Mouse (Mus musculus) gastrocnemius, postnatal 4 days (tissue): ENCODE data around the gene I0C0044D17Rik. TPM values are rescaled to one million over a fixed set of nuclear protein-coding genes. Genes with fewer than 3 reads are reported as not detected.
A peak's percentile ranks its signal among the peaks of the same experiment; 100 is the strongest.

Source experiments
- DNase-seq, 2 experiments: peaks; one replicate each; pipeline ENCODE4 v3.0.0; 2021 to 2022; ENCODE audit warnings: low spot score in 2 of 2, mixed read lengths in 2 of 2
- total RNA-seq, 2 experiments: library from RNA; stranded (reverse); gene quantifications; 2 replicates each; pipeline ENCODE4 v1.2.3; 2021

I0C0044D17Rik gene
- total RNA-seq, 2 experiments from 2014 or later: not detected

DNA sequence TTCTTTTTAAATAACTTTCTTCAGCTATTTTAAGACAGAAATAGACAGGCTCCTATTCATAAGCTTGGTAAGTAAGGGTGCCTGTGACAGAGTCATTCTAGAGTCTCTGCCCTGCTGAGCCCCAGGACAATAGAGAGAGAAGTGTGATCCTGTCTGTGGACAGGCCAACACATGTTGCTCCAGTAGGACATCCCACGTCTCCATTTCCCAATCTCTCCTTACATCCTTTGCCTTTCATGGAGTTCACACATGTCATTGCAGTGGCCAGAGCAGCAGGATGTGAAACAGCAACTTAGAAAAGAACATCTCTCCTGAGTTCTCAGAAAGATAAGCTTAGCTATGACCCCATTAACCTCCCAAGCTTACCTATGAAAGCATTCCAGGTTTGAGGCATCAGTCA, 8.1 kb upstream of the I0C0044D17Rik start:
- no peak for DNase-seq

DNA sequence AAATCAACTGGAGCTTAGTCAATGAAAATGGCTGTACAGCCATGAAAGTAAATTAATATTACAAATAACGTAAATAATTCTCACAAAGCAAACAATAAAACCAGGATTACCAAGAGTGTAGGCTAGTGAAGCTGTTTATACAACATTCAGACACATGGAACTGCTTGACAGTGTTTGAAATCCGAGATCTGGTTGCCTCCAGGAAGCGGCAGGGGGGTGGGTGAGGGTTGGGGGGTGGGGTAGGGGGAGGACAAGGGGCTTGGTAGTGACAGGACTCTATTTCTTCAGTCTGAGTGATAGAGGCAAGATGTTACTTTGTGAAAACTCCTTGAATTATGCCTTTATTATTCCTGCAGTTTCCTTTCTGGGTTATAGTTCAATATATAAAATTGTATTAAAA, 3.1 kb upstream of the I0C0044D17Rik start:
- no peak for DNase-seq

DNA sequence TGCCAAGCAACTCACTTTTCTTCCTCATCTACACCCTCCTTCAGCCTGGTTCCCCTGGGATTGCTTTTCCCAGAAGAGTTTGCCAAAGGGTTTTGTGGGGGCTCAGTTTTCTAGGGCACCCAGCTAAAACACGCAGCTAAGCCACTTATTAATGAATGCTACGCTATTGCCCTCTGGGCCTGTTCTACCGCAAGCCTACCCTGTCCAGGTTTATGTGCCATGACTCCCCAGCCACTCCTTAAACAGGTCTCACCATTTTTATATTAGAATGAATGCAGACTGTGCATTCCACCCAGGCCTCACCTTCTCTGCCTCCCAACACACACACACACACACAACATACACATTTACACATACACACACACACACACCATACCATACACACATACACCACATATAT, 593 bp downstream of the I0C0044D17Rik start:
- DNase-seq: no peak

DNA sequence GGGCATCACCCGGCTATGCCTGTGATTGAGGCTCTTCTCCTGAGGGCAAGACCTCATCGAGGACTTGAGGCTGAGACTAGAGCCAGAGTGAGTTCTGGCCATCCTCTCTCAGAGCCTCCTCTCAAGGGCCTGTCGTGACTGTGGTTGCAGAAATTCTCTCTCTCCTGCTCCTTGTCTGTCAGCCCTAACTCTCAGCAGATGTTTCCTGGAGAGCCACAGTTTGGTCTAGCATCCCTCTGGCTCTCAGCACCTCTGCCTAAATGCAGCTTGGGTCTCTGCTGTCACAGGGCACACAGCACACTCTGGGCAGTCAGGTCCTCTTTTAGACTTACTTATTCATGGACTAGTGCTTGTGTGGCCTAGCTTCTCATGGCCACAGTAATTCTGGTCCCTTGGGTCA, 1.2 kb downstream of the I0C0044D17Rik start:
- no peak for DNase-seq

DNA sequence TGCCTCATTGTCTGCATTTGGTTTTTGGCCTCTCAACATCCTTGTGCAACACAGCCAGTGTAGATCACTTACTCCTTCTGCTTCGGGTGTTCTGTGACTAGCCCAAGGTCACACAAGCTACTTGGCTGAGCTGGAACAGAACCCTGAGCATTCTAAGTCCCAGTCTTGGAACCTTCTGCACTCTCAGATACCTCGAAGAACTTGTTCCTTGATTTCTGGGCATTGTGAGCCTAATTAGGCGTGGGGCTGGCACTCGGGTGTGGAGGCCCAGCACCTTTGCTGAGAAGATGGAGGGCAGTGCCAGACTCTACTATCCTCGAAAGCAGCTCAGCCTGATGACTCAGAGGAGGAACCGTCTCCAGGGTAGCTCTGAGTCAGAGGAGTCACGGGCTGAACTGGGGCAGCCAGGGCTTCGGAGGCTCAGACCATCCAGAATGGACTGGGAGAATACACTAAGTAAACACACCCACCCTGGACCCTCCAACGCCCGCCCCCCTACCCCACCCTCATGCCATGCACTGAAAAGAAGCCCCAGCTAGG, 4.4 kb downstream of the I0C0044D17Rik start:
- no peak for DNase-seq

GRCm38 (mm10) chr4:98817184-98817911, 6.3 kb downstream of the I0C0044D17Rik start, which contains the start of gene Kank4:
Gene Kank4, minus strand, starts transcription at chr4:98817537.
- peak; percentile 44 to 61 for DNase-seq

DNA sequence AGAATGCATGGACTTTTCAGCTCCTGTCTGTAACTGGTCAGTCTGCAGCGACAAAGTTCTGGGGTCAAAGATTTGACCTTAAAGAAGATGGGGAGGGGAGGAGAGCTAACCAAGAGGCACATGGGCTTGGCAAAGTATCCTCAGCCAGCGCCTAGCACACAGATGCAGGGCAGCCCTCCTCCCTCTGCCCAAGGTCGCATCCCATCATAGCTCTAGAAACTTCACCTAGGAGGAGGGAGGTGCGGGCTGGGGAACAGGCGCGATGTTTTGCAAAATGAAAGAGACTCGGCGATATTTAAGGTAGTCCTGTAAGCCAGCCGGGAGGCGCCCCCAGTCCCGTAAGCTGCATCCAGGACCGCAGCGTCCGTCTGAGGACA, 6.8 kb downstream of the I0C0044D17Rik start:
- no peak for DNase-seq

- no peak for DNase-seq
These were observed 17.3 kb downstream of the I0C0044D17Rik start for GRCm38 (mm10) chr4:98806306-98806705.

GRCm38 (mm10) chr4:98805291-98806048, 18.2 kb downstream of the I0C0044D17Rik start:
- DNase-seq: no peak

DNA sequence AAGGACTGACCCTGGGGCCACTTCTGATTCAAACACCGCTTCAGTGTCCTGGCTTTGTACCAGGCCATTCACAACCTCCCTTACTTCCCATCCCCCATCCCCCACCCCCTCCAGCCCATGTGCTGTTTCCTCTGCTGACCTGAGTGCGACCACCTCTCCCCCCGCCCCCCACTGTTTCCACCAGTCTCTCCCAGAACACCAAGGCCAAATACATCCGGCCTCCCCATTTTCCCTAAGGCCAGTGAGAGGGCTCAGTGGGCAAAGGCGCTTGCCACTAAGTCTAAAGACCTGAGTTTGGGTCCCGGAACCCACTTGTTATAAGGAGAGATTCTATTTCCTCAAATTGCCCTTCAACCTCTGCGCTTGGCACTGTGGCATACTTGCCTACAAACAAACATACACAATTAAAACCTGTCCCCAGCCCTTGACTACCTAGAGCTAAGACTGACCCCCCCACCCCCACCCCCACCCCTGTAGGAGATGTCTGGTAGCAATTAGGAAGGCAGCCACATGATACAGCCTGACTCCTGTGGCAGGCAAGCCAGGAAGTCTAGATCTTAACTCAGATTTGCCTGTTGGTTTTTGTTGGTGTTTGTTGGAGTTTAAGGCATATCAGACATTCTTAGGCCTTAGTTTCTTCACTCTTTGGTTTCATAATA, 19.0 kb downstream of the I0C0044D17Rik start:
- DNase-seq: no peak

- DNase-seq: no peak
These were observed 21.9 kb downstream of the I0C0044D17Rik start for GRCm38 (mm10) chr4:98801775-98802174.

- no peak for DNase-seq
These were observed 22.8 kb downstream of the I0C0044D17Rik start for GRCm38 (mm10) chr4:98800824-98801223.

GRCm38 (mm10) chr4:98796591-98797341, 26.9 kb downstream of the I0C0044D17Rik start:
- peak in 1 of 2 experiments; percentile 56 for DNase-seq

DNA sequence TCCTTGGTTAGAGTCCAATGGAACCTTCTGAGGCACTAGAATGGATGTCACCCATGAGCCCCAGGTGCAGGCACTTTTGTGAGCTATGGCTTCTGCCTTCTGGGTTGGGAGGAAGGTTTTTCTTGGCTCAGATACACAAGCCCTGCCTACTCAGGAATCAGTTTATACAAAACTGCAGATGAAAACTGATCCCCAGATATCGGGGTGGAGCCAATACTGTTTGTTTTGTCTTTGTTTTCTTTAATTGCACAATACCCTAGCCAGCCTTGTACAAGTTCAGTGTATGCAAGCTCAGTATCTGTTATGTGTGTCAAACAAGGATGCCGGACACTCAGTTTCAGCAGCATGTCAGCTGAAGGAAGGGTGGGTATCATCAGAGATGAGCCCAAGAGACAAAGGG, 28.4 kb downstream of the I0C0044D17Rik start:
- no peak for DNase-seq

- no peak for DNase-seq
These were observed 30.2 kb downstream of the I0C0044D17Rik start for GRCm38 (mm10) chr4:98793486-98793885.

DNA sequence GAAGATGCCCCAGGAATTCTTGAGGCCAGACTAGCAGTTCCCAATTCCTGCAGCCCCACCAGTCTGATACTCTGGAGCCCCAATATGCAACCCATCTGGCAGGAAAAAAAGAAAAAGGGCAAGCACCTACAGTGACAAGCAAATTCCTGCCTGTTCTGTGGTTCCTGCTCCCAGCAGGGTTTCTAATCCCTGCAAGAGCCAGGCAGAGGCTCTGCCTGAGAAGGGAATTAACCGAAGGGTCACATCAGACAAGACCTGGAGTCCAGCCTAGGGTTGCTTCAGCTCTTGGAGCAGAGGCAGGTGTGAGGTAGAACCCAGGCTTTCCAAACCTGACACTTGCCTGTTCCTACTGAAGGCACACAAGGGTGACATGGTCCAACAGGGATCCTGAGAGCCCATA, 32.9 kb downstream of the I0C0044D17Rik start:
- DNase-seq: no peak

GRCm38 (mm10) chr4:98789861-98790311, 33.8 kb downstream of the I0C0044D17Rik start:
- DNase-seq: no peak

DNA sequence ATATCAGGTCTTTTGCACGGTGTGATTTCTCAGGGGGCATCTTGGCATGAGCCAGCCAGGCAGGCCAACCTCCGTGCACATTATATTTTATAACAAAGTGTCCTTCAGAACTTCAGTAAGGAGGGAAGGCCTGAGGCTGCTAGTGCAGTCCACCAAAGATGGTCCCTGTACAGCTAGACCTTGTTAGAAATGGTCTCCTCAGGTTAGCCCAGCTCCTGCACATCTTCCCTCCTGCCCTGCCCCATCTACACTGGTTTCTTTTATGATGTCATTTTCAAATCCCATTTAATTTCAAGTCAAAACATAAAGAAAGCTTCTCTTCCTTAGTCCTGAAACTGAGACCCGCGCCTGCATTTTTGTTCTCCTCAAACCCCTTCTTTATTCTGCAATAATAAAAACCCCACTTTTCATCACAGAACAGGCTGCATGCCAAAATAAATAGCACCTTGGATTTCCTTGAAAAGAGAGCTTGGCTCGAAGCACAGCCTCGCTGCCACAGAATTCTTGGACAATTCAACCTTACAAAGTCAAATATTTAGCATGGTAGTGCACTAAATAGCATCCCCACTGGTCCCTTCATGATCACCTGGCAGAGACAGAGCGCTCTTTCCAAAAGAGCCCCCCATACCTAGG, 34.4 kb downstream of the I0C0044D17Rik start:
- DNase-seq: no peak

DNA sequence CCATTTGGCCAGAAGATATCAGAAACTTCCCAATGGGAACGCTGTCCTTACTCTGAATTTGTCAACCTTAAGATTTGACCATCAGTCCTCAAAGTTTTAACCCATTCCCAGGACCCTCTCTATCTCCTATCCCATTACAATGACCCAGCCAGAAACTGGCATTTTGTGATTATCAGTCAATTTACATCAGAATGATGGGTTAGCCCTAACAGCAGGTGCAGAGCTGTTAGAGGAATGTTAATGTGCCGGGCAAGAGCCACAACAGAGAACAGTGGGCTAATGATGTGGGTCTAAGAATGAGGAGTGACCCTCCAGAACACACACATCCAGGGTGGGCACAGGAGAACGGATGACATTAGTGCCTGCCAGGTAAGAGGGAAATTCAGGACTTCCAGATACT, 37.4 kb downstream of the I0C0044D17Rik start:
- no peak for DNase-seq

DNA sequence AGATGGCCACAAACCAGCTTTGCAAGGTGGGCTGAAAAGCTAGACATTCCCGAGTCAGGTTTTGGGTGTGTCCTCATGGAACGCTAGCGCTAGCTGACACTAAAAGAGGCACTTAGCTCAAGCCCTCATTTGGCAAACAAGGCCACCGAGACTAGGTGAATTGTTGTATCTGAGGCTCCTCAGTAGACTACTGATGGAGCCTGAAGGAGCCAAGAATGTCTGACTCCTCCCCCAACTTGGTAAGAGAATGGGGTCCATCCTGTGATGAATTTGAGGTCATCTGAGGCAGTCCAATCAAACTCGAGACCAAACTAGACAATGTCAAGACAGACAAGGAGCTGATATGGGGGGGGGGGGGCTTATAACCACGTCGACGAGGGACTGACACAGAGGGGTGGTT, 37.8 kb downstream of the I0C0044D17Rik start:
- no peak for DNase-seq
